Mouse (Mus musculus) liver, embryonic 11.5 days (tissue): Measurements from ENCODE around the gene B3galt1. TPM values are rescaled to one million over a fixed set of nuclear protein-coding genes. Genes with fewer than 3 reads are reported as not detected.

Source experiments
- ATAC-seq: fragments of 200-750 bp; cut with Nextera tagmentation; replicated peaks from 2 replicates; pipeline ENCODE4 v1.8.0; 2017; ENCODE audit warnings: moderate number of reproducible peaks, mild to moderate bottlenecking, moderate TSS enrichment, moderate library complexity; ENCODE audit not compliant: low FRiP score
- DNase-seq: peaks from one replicate; pipeline ENCODE4 v3.0.0-alpha.2; 2017; ENCODE audit warnings: low spot score
- H3K27ac ChIP-seq: fragments of 300-500 bp; sonication (generic); 2 replicates; pipeline ENCODE4 v1.5.1; 2014; ENCODE audit warnings: mild to moderate bottlenecking, low read depth, low read length, control low read depth
- H3K27me3 ChIP-seq: fragments of 300-500 bp; sonication (generic); replicated peaks from 2 replicates; pipeline ENCODE4 v1.6.1; 2014; ENCODE audit warnings: low read length, mixed read lengths; ENCODE audit not compliant: control insufficient read depth, insufficient read depth
- H3K36me3 ChIP-seq: fragments of 300-500 bp; sonication (generic); 2 replicates; pipeline ENCODE4 v1.6.1; 2014; ENCODE audit warnings: mild to moderate bottlenecking, low read length, moderate library complexity, mixed read lengths; ENCODE audit not compliant: control insufficient read depth, insufficient read depth
- H3K4me1 ChIP-seq: fragments of 300-500 bp; sonication (generic); replicated peaks from 2 replicates; pipeline ENCODE4 v1.6.1; 2014; ENCODE audit warnings: low read length, mixed read lengths; ENCODE audit not compliant: control insufficient read depth, insufficient read depth
- H3K4me2 ChIP-seq: fragments of 300-500 bp; sonication (generic); 2 replicates; pipeline ENCODE4 v1.6.1; 2014; ENCODE audit warnings: mild to moderate bottlenecking, control low read depth, moderate library complexity
- H3K4me3 ChIP-seq: fragments of 300-500 bp; sonication (generic); 2 replicates; pipeline ENCODE4 v1.5.1; 2014; ENCODE audit warnings: low read depth, low read length, control low read depth
- H3K9ac ChIP-seq: fragments of 300-500 bp; sonication (generic); 2 replicates; pipeline ENCODE4 v1.6.1; 2014; ENCODE audit warnings: low read depth, low read length, control low read depth
- H3K9me3 ChIP-seq: fragments of 300-500 bp; sonication (generic); 2 replicates; pipeline ENCODE4 v1.6.1; 2016; ENCODE audit warnings: low read length, inconsistent platforms, mixed read lengths; ENCODE audit not compliant: control insufficient read depth
- WGBS: fragments of 180-500 bp; shearing (Covaris S2); extraction: QIAGEN DNeasy Blood & Tissue Kit; methylation state at CpG from one replicate; pipeline ENCODE4 v1.1.7; 2014; 5-methylcytosine and 5-hydroxymethylcytosine counted together
- polyA plus RNA-seq: library from polyadenylated mRNA; unstranded; fragments of >200 nt; fragmentation: Nextera tagmentation; extraction: Ambion mirVana; gene quantifications from 2 replicates; pipeline ENCODE4 v1.2.1, GENCODE M21; 2014

B3galt1 gene
- polyA plus RNA-seq, 1 experiment from 2014 or later = 0.75 TPM

GRCm38 (mm10) chr2:67567141-67567680, 1.5 kb downstream of the B3galt1 start:
- no peaks in the 10 kb centered on the region for H3K4me1 ChIP-seq
- no peaks in the 10 kb centered on the region for H3K36me3 ChIP-seq
- peaks cover 30% of the 10 kb centered on the region for H3K27me3 ChIP-seq
- no peak for DNase-seq
- 0 out of 2 replicates have a peak overlapping the region, but pooled peaks have one; percentile 72 for H3K4me2 ChIP-seq
- no peak for ATAC-seq
- WGBS = 18% methylated on average over 8 of the region's 8 CpGs
- no peak overlapping the region for H3K9ac ChIP-seq
- H3K9me3 ChIP-seq = no peaks in the 10 kb centered on the region
- no peak overlapping the region for H3K4me3 ChIP-seq
- H3K27ac ChIP-seq = no peak overlapping the region

GRCm38 (mm10) chr2:67576634-67577033, 11.0 kb downstream of the B3galt1 start:
- no peak for DNase-seq
- WGBS = 76% methylated on average over 2 of the region's 2 CpGs

GRCm38 (mm10) chr2:67583091-67583490, 17.4 kb downstream of the B3galt1 start:
- DNase-seq (no peak), ATAC-seq (no peak)
- H3K36me3 ChIP-seq = no peaks in the 10 kb centered on the region
- H3K4me2 ChIP-seq = no peak overlapping the region
- H3K9ac ChIP-seq = no peak overlapping the region
- WGBS = 79% methylated on average over 2 of the region's 2 CpGs
- no peak overlapping the region for H3K4me3 ChIP-seq
- H3K27ac ChIP-seq = no peak overlapping the region
- H3K9me3 ChIP-seq = no peaks in the 10 kb centered on the region
- no peaks in the 10 kb centered on the region for H3K27me3 ChIP-seq
- H3K4me1 ChIP-seq = no peaks in the 10 kb centered on the region

More at GRCm38 (mm10) chr2:67576634-67577033, 11.0 kb downstream of the B3galt1 start:
- Histone ChIP-seq H3K9me3 (no peaks in the 10 kb centered on the region), H3K27ac (no peak overlapping the region), H3K36me3 (no peaks in the 10 kb centered on the region), H3K4me2 (no peak overlapping the region), H3K27me3 (no peaks in the 10 kb centered on the region), H3K9ac (no peak overlapping the region), H3K4me1 (no peaks in the 10 kb centered on the region), H3K4me3 (no peak overlapping the region)
- ATAC-seq = no peak

- no peaks in the 10 kb centered on the region for H3K36me3 ChIP-seq
- ATAC-seq = no peak
Observed at GRCm38 (mm10) chr2:67590408-67590807, 24.7 kb downstream of the B3galt1 start.

GRCm38 (mm10) chr2:67591831-67592629, 26.4 kb downstream of the B3galt1 start:
- WGBS = 78% methylated on average over 7 of the region's 7 CpGs

More at GRCm38 (mm10) chr2:67590408-67590807, 24.7 kb downstream of the B3galt1 start:
- H3K4me2 ChIP-seq = no peak overlapping the region
- no peak overlapping the region for H3K4me3 ChIP-seq
- no peak overlapping the region for H3K9ac ChIP-seq
- no peaks in the 10 kb centered on the region for H3K4me1 ChIP-seq
- no peaks in the 10 kb centered on the region for H3K27me3 ChIP-seq
- no peak for DNase-seq
- no peak overlapping the region for H3K27ac ChIP-seq
- H3K9me3 ChIP-seq = no peaks in the 10 kb centered on the region

GRCm38 (mm10) chr2:67622902-67623301, 57.2 kb downstream of the B3galt1 start:
- ATAC-seq (no peak), DNase-seq (no peak)
- no peaks in the 10 kb centered on the region for H3K36me3 ChIP-seq
- no peaks in the 10 kb centered on the region for H3K9me3 ChIP-seq
- no peak overlapping the region for H3K27ac ChIP-seq
- no peak overlapping the region for H3K4me3 ChIP-seq
- no peaks in the 10 kb centered on the region for H3K27me3 ChIP-seq
- H3K4me1 ChIP-seq = no peaks in the 10 kb centered on the region
- H3K9ac ChIP-seq = no peak overlapping the region
- no peak overlapping the region for H3K4me2 ChIP-seq

More at GRCm38 (mm10) chr2:67591831-67592629, 26.4 kb downstream of the B3galt1 start:
- H3K4me2 ChIP-seq = no peak overlapping the region
- H3K9ac ChIP-seq = no peak overlapping the region
- ATAC-seq (no peak), DNase-seq (no peak)
- no peaks in the 10 kb centered on the region for H3K4me1 ChIP-seq
- no peaks in the 10 kb centered on the region for H3K9me3 ChIP-seq
- H3K36me3 ChIP-seq = no peaks in the 10 kb centered on the region
- no peak overlapping the region for H3K27ac ChIP-seq
- no peak overlapping the region for H3K4me3 ChIP-seq
- no peaks in the 10 kb centered on the region for H3K27me3 ChIP-seq

- Histone ChIP-seq H3K4me1 (no peaks in the 10 kb centered on the region), H3K4me3 (no peak overlapping the region), H3K9ac (no peak overlapping the region), H3K27ac (no peak overlapping the region), H3K4me2 (no peak overlapping the region), H3K27me3 (no peaks in the 10 kb centered on the region), H3K36me3 (no peaks in the 10 kb centered on the region), H3K9me3 (no peaks in the 10 kb centered on the region)
- ATAC-seq = no peak
- WGBS = 36% methylated on average over 3 of the region's 3 CpGs
- DNase-seq = no peak
Observed at GRCm38 (mm10) chr2:67627667-67628066, 62.0 kb downstream of the B3galt1 start.

GRCm38 (mm10) chr2:67628289-67628688, 62.6 kb downstream of the B3galt1 start:
- H3K36me3 ChIP-seq = no peaks in the 10 kb centered on the region
- ATAC-seq (no peak), DNase-seq (no peak)
- H3K27me3 ChIP-seq = no peaks in the 10 kb centered on the region
- no peak overlapping the region for H3K9ac ChIP-seq
- no peaks in the 10 kb centered on the region for H3K9me3 ChIP-seq
- WGBS = 54% methylated on average over 3 of the region's 3 CpGs
- H3K4me1 ChIP-seq = no peaks in the 10 kb centered on the region
- no peak overlapping the region for H3K4me3 ChIP-seq
- no peak overlapping the region for H3K4me2 ChIP-seq
- H3K27ac ChIP-seq = no peak overlapping the region

GRCm38 (mm10) chr2:67654847-67655246, 89.2 kb downstream of the B3galt1 start:
- Histone ChIP-seq H3K36me3 (no peaks in the 10 kb centered on the region), H3K4me2 (no peak overlapping the region), H3K4me1 (no peaks in the 10 kb centered on the region), H3K9ac (no peak overlapping the region), H3K9me3 (no peaks in the 10 kb centered on the region), H3K27me3 (no peaks in the 10 kb centered on the region), H3K4me3 (no peak overlapping the region), H3K27ac (no peak overlapping the region)
- WGBS = 71% methylated on average over 3 of the region's 3 CpGs
- DNase-seq (no peak), ATAC-seq (no peak)
